Mouse (Mus musculus) thymus, adult 18-20 months (tissue): ENCODE results near the gene Nedd9.
"Not testable (repeated sequence)": the region's sequence is repeated elsewhere in the genome, so short reads cannot be mapped to it uniquely, and the experiment has no call there.

Source experiments
- DNase-seq, 2 experiments: peaks; one replicate each; pipeline ENCODE4 v3.0.0; 2022; ENCODE audit warnings: mixed read lengths in 2 of 2

Gene Nedd9

GRCm38 (mm10) chr13:41368612-41369011 is 118.5 kb downstream of the Nedd9 start:
- no peak for DNase-seq

- DNase-seq: no peak
Measured at GRCm38 (mm10) chr13:41367176-41367611, 120.0 kb downstream of the Nedd9 start.

GRCm38 (mm10) chr13:41366609-41367008 is 120.6 kb downstream of the Nedd9 start:
- not testable (repeated sequence) for DNase-seq

GRCm38 (mm10) chr13:41364273-41364672 is 122.9 kb downstream of the Nedd9 start:
- no peak for DNase-seq

GRCm38 (mm10) chr13:41362909-41363308 is 124.3 kb downstream of the Nedd9 start:
- no peak for DNase-seq

GRCm38 (mm10) chr13:41360272-41360815 is 126.8 kb downstream of the Nedd9 start:
- DNase-seq: no peak

- DNase-seq: no peak
Measured at GRCm38 (mm10) chr13:41359330-41360215, 127.6 kb downstream of the Nedd9 start.

- DNase-seq: peak; percentile 86
Measured at GRCm38 (mm10) chr13:41358480-41359180, 128.5 kb downstream of the Nedd9 start.

GRCm38 (mm10) chr13:41358009-41358408 is 129.2 kb downstream of the Nedd9 start:
- DNase-seq: no peak

GRCm38 (mm10) chr13:41357586-41357985 is 129.6 kb downstream of the Nedd9 start:
- DNase-seq: no peak

GRCm38 (mm10) chr13:41357161-41357560 is 130.0 kb downstream of the Nedd9 start:
- DNase-seq: no peak

- no peak for DNase-seq
Measured at GRCm38 (mm10) chr13:41355552-41355951, 131.6 kb downstream of the Nedd9 start.

GRCm38 (mm10) chr13:41354591-41354990 is 132.6 kb downstream of the Nedd9 start:
- DNase-seq: no peak

- no peak for DNase-seq
Measured at GRCm38 (mm10) chr13:41353676-41354075, 133.5 kb downstream of the Nedd9 start.

- no peak for DNase-seq
Measured at GRCm38 (mm10) chr13:41352352-41352751, 134.8 kb downstream of the Nedd9 start.

GRCm38 (mm10) chr13:41350589-41350988 is 136.6 kb downstream of the Nedd9 start:
- DNase-seq: no peak

- DNase-seq: no peak
Measured at GRCm38 (mm10) chr13:41349770-41350169, 137.4 kb downstream of the Nedd9 start.

- DNase-seq: no peak
Measured at GRCm38 (mm10) chr13:41345756-41346155, 141.4 kb downstream of the Nedd9 start.

- DNase-seq: no peak
Measured at GRCm38 (mm10) chr13:41345306-41345705, 141.9 kb downstream of the Nedd9 start.

- DNase-seq: no peak
Measured at GRCm38 (mm10) chr13:41343887-41344266, 143.3 kb downstream of the Nedd9 start.

- DNase-seq: no peak
Measured at GRCm38 (mm10) chr13:41343163-41343886, 143.8 kb downstream of the Nedd9 start.

GRCm38 (mm10) chr13:41341422-41341821 is 145.7 kb downstream of the Nedd9 start:
- DNase-seq: no peak
